Mouse (Mus musculus) hindbrain, embryonic 14.5 days (tissue): Measurements from ENCODE around the gene Bdkrb2. TPM values are rescaled to one million over a fixed set of nuclear protein-coding genes. Genes with fewer than 3 reads are reported as not detected.
A peak's percentile ranks its signal among the peaks of the same experiment; 100 is the strongest.

Source experiments
- ATAC-seq: fragments of 200-750 bp; cut with Nextera tagmentation; 2 replicates; pipeline ENCODE4 v1.8.0; 2017; ENCODE audit warnings: moderate number of reproducible peaks, mild to moderate bottlenecking, moderate TSS enrichment, moderate library complexity; ENCODE audit not compliant: low FRiP score
- DNase-seq: peaks from one replicate; pipeline ENCODE4 v3.0.0-alpha.2; 2015; ENCODE audit warnings: low spot score
- H3K27ac ChIP-seq: fragments of 300-500 bp; sonication (generic); 2 replicates; pipeline ENCODE4 v1.5.1; 2014; ENCODE audit warnings: mild to moderate bottlenecking, moderate library complexity
- H3K27me3 ChIP-seq: fragments of 300-500 bp; sonication (generic); 2 replicates; pipeline ENCODE4 v1.6.1; 2014; ENCODE audit warnings: mild to moderate bottlenecking, low read length, mixed read lengths; ENCODE audit not compliant: control insufficient read depth, insufficient read depth
- H3K36me3 ChIP-seq: fragments of 300-500 bp; sonication (generic); replicated peaks from 2 replicates; pipeline ENCODE4 v1.6.1; 2014; ENCODE audit not compliant: control insufficient read depth, insufficient read depth
- H3K4me1 ChIP-seq: fragments of 300-500 bp; sonication (generic); replicated peaks from 2 replicates; pipeline ENCODE4 v1.6.1; 2014; ENCODE audit warnings: antibody characterized with exemption, low read length, mixed read lengths; ENCODE audit not compliant: control insufficient read depth, insufficient read depth
- H3K4me2 ChIP-seq: fragments of 300-500 bp; sonication (generic); replicated peaks from 2 replicates; pipeline ENCODE4 v1.6.1; 2014; ENCODE audit warnings: mild to moderate bottlenecking, moderate library complexity
- H3K4me3 ChIP-seq: fragments of 300-500 bp; sonication (generic); replicated peaks from 2 replicates; pipeline ENCODE4 v1.5.1; 2014; ENCODE audit warnings: mild to moderate bottlenecking, low read length
- H3K9ac ChIP-seq: fragments of 300-500 bp; sonication (generic); 2 replicates; pipeline ENCODE4 v1.6.1; 2014
- H3K9me3 ChIP-seq: fragments of 300-500 bp; sonication (generic); 2 replicates; pipeline ENCODE4 v1.6.1; 2016; ENCODE audit warnings: low read length; ENCODE audit not compliant: control insufficient read depth
- WGBS: fragments of 180-500 bp; shearing (Covaris S2); extraction: QIAGEN DNeasy Blood & Tissue Kit; methylation state at CpG from one replicate; pipeline ENCODE4 v1.1.7; 2014; 5-methylcytosine and 5-hydroxymethylcytosine counted together
- polyA plus RNA-seq: library from polyadenylated mRNA; unstranded; fragments of >200 nt; fragmentation: Nextera tagmentation; extraction: Ambion mirVana; gene quantifications from 2 replicates; pipeline ENCODE4 v1.2.1, GENCODE M21; 2014

Bdkrb2 gene
- polyA plus RNA-seq, 1 experiment from 2014 or later, result 0.75 TPM

DNA sequence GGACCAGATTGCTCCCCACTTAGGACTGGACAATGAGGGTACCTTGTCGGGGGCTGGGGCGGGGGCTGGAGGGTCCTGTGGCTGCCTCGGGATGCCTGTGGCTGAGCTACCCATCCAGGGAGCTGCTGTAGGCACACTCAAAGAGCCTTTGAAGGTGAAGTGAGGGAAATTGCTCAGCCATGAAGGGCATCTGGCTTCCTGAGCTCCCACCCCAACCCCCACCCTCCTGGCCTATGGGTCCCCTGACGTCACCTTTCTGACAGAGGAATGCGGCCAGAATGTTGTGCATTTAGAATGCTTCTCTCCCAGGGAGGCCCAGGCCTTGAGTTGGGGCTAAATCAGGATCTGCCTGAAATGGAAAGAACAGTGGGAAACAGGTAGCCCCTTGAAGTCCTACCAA, 7.9 kb upstream of the Bdkrb2 start:
- ATAC-seq, result no peak
- WGBS, result 65% methylated on average over 5 of the region's 5 CpGs
- no peaks in the 10 kb centered on the region for H3K27me3 ChIP-seq

GRCm38 (mm10) chr12:105557250-105557925, 5.6 kb upstream of the Bdkrb2 start:
- no peaks in the 10 kb centered on the region for H3K36me3 ChIP-seq
- H3K4me1 ChIP-seq, result no peaks in the 10 kb centered on the region
- 76% methylated on average over 7 of the region's 7 CpGs for WGBS
- no peak for ATAC-seq
- H3K9ac ChIP-seq, result no peak overlapping the region
- DNase-seq, result no peak
- 0 out of 2 replicates have a peak, but pooled peaks cover 10% of the 10 kb centered on the region for H3K27me3 ChIP-seq
- no peak overlapping the region for H3K4me2 ChIP-seq
- no peaks in the 10 kb centered on the region for H3K9me3 ChIP-seq
- H3K4me3 ChIP-seq, result no peak overlapping the region
- no peak overlapping the region for H3K27ac ChIP-seq

More for the DNA sequence above, 7.9 kb upstream of the Bdkrb2 start:
- DNase-seq, result no peak
- Histone ChIP-seq H3K4me3 (no peak overlapping the region), H3K9me3 (no peaks in the 10 kb centered on the region), H3K9ac (no peak overlapping the region), H3K36me3 (no peaks in the 10 kb centered on the region), H3K27ac (no peak overlapping the region), H3K4me1 (no peaks in the 10 kb centered on the region), H3K4me2 (no peak overlapping the region)

DNA sequence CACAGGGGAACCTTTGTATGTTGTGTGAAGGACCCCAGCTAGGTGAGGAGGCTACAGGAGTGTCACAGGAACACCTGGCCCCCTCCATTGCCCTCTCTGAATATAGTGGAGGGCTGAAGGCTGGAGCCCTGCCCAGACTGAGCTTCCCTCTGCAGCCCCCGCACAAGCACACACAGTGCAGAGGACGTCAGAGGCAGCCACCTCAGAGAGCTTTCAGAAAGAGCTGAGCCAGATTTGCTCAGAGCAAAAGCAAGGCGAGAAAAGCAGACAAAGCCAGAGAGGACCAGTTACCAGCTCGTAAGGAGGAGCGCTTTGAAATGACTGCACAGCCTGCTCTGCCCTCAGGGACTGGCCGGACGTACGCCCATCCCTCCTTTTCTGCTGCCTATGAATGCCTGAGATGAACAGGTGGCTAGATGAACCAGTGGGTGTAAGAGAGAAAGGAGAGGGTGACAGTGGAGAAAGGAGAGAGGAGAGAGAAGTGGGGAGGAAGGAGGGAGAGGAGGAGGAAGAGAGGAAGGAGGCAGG, 2.0 kb upstream of the Bdkrb2 start:
- Histone ChIP-seq H3K27ac (no peak overlapping the region), H3K4me3 (no peak overlapping the region), H3K36me3 (no peaks in the 10 kb centered on the region), H3K9me3 (no peaks in the 10 kb centered on the region), H3K4me2 (no peak overlapping the region), H3K9ac (no peak overlapping the region), H3K27me3 (peaks cover 34% of the 10 kb centered on the region), H3K4me1 (peaks cover 13% of the 10 kb centered on the region)
- DNase-seq, result no peak
- ATAC-seq, result no peak
- 52% methylated on average over 8 of the region's 8 CpGs for WGBS

GRCm38 (mm10) chr12:105562056-105562820, 788 bp upstream of the Bdkrb2 start:
- WGBS, result 32% methylated on average over 8 of the region's 8 CpGs
- ATAC-seq (no peak), DNase-seq (no peak)
- H3K27ac ChIP-seq, result no peak overlapping the region
- H3K36me3 ChIP-seq, result no peaks in the 10 kb centered on the region
- peak overlapping the region; percentile 66 for H3K4me2 ChIP-seq
- peak overlapping the region; percentile 33 for H3K4me3 ChIP-seq
- no peaks in the 10 kb centered on the region for H3K9me3 ChIP-seq
- H3K9ac ChIP-seq, result 0 out of 2 replicates have a peak overlapping the region, but pooled peaks have one; percentile 41
- peaks cover 13% of the 10 kb centered on the region for H3K4me1 ChIP-seq
- peaks cover 34% of the 10 kb centered on the region for H3K27me3 ChIP-seq

GRCm38 (mm10) chr12:105563726-105564275, 775 bp downstream of the Bdkrb2 start:
- no peaks in the 10 kb centered on the region for H3K36me3 ChIP-seq
- WGBS, result 8% methylated on average over 25 of the region's 25 CpGs
- no peak for ATAC-seq
- H3K4me3 ChIP-seq, result peak overlapping the region; percentile 33
- no peak for DNase-seq
- peaks cover 34% of the 10 kb centered on the region for H3K27me3 ChIP-seq
- H3K4me2 ChIP-seq, result peak overlapping the region; percentile 66
- H3K4me1 ChIP-seq, result peaks cover 13% of the 10 kb centered on the region
- H3K9me3 ChIP-seq, result no peaks in the 10 kb centered on the region
- no peak overlapping the region for H3K27ac ChIP-seq
- H3K9ac ChIP-seq, result peak overlapping the region; percentile 41; the same call in 1 of the 2 replicates

DNA sequence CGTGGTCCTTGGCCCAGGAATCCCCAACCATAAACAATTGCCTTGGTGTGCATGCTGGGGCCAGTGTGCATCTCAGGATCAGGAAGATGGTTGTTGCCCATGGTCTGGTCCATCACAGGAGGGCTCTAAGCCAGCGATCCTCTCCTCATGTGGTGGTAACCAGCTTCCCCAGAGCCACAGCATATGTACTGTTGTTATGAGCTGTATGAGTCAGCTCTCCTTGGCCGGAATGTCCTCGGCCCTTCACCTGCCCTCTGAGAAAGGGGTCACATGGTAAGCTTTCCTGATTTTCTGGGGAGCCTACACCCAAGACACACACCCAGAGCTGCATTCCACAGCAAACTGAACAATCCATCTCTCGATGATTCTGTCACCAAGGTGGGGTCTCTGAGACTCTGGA, 2.2 kb downstream of the Bdkrb2 start:
- Histone ChIP-seq H3K9ac (no peak overlapping the region), H3K4me3 (no peak overlapping the region), H3K27me3 (peaks cover 34% of the 10 kb centered on the region), H3K9me3 (no peaks in the 10 kb centered on the region), H3K36me3 (no peaks in the 10 kb centered on the region), H3K4me1 (peaks cover 13% of the 10 kb centered on the region), H3K27ac (no peak overlapping the region), H3K4me2 (no peak overlapping the region)
- DNase-seq (no peak), ATAC-seq (no peak)
- WGBS, result 88% methylated on average over 5 of the region's 5 CpGs

- no peaks in the 10 kb centered on the region for H3K36me3 ChIP-seq
- H3K4me1 ChIP-seq, result no peaks in the 10 kb centered on the region
- no peaks in the 10 kb centered on the region for H3K27me3 ChIP-seq
- DNase-seq, result no peak
- WGBS, result 57% methylated on average over 3 of the region's 3 CpGs
- H3K27ac ChIP-seq, result no peak overlapping the region
- H3K9me3 ChIP-seq, result no peaks in the 10 kb centered on the region
- ATAC-seq, result no peak
- no peak overlapping the region for H3K9ac ChIP-seq
- no peak overlapping the region for H3K4me3 ChIP-seq
- H3K4me2 ChIP-seq, result no peak overlapping the region
These were observed 8.8 kb downstream of the Bdkrb2 start for GRCm38 (mm10) chr12:105571867-105572266.

- no peaks in the 10 kb centered on the region for H3K9me3 ChIP-seq
- H3K4me2 ChIP-seq, result no peak overlapping the region
- no peak overlapping the region for H3K27ac ChIP-seq
- no peaks in the 10 kb centered on the region for H3K36me3 ChIP-seq
- no peak overlapping the region for H3K4me3 ChIP-seq
- no peaks in the 10 kb centered on the region for H3K27me3 ChIP-seq
- no peak for DNase-seq
- WGBS, result 80% methylated on average over 2 of the region's 2 CpGs
- H3K9ac ChIP-seq, result no peak overlapping the region
- ATAC-seq, result no peak
- H3K4me1 ChIP-seq, result no peaks in the 10 kb centered on the region
These were observed 9.6 kb downstream of the Bdkrb2 start for GRCm38 (mm10) chr12:105572622-105573021.

- WGBS, result 91% methylated on average over 4 of the region's 4 CpGs
- ATAC-seq (no peak), DNase-seq (no peak)
- Histone ChIP-seq H3K27ac (no peak overlapping the region), H3K9ac (no peak overlapping the region), H3K4me2 (no peak overlapping the region), H3K27me3 (no peaks in the 10 kb centered on the region), H3K36me3 (no peaks in the 10 kb centered on the region), H3K9me3 (no peaks in the 10 kb centered on the region), H3K4me1 (no peaks in the 10 kb centered on the region), H3K4me3 (no peak overlapping the region)
These were observed 11.3 kb downstream of the Bdkrb2 start for GRCm38 (mm10) chr12:105574356-105574755.
